Mouse (Mus musculus): ENCODE measurements at regions not wholly inside any gene's neighbourhood (a gene's known extent, or its start where the extent isn't known, plus 50 kb on each side); places are given as distances from the start of the nearest gene placed in this dataset.

DNA sequence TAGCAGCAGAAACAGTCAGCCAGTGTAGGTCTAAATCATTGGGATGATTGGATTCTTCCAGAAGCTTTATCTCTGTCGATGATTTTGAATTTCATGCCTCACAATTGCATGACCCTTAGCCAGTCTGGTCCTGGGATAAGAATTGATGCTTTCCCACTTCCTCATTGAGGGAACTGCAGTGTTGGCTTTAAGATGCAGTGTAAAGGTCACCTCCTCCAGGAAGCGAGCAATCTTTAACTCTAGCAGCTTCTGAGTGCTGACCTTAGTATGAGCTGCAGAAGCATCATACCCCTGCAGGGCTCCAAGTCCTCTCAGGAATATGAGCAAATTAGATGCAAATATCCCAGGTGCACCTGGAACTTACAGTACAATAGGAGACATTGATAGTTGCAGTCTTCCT, 1132.2 kb upstream of the A1bg start:
- DNase-seq (ENCODE audit: low spot score in 2 of 2): no peak

DNA sequence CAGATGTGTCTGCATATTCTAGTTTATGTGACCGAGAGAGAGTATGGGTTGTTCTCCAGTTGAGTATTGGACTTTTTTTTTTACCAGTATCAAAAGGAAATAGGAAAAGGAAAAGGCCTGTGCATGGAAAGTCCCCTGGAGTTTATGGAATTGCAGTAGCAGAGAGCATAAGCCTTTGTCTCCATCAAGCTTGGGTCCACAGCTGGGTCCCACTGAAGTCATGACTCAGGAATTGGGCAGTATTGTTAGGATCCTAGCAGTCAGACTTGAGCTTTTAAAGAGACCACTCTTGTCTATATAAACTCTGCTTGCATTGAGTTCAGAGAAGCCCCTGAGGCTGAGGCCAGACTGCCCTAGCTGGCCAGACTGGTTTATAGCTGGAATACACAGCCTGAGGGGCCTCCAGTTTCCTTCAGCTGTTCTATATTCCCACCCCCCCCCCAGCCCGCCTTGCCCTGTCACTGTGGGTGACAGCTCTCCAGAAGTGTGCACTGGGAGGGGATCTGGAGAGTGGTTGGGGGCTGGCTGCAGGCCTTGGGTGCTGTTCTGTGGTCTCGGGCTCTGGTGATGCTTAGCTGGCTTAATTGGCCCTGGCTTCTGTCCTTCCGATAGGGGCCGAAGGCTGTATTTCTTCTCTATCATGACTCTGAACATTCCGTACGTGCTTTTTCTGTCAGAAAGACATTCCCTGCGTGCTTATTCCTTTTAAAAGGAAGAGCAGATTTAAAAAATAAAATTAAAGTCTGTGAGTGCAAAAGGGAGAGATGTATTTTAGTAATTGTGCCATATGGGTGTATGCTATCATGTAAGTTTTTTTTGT, 1130.8 kb upstream of the A1bg start:
- no peak for DNase-seq (ENCODE audit: low spot score in 2 of 2)

DNA sequence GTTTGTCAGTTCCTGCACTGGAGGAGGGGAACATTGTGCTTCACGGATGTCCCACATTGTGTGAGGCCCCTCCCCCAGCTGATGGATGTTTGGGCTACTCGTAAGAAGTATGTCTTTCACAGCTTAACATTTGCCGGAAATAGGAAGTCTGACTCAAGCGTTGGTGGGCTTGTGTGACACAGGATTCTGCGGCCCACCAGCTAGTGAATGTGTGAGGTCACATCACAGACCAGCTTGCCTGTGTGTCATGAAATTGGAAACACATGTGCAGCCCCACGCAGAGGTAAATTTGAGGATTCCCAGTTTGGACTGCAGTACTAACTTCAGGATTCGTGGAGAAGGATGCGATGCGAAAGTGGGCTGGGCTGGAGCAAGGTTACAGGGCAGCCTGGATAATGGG, 1126.6 kb upstream of the A1bg start:
- no peak for DNase-seq (ENCODE audit: low spot score in 2 of 2)

DNA sequence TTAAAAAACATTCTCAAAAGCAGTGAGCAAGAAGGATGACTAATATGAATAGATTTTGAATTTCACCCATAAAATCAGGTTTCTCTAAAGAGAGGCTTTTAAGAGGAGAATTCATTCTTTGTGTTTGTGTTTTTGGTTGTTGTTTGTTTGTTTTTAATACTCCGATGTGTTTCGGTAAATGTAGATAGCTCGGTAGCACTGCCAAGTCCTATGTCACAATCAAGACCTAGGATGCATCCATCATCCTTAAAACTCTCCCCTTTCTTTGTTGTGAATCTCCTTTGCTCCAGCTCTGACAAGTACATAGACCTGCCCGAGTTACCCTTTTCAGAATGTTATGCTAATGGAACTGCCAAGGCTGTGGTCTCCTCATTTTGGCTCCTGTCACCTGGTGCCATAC, 1126.2 kb upstream of the A1bg start:
- DNase-seq (ENCODE audit: low spot score in 2 of 2): no peak

DNA sequence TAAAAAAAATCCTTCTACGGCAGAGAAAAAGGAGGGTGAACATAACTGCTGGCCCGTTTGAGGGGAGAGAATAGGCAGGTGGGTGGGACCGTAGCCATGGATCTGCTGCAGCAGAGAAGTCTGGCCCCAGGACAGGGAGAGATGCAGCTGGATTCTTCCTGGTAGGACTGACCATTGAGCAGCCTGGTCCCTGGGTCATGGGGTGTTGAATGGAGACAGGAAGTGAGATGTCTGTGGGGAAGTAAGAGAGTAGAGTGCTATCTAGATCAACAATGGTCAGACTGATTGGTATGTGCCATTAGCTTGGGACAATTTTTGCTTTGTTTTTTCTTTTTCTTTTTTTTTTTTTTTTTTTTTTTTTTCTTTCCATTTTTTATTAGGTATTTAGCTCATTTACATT, 1123.5 kb upstream of the A1bg start:
- DNase-seq (ENCODE audit: low spot score in 2 of 2): no peak

DNA sequence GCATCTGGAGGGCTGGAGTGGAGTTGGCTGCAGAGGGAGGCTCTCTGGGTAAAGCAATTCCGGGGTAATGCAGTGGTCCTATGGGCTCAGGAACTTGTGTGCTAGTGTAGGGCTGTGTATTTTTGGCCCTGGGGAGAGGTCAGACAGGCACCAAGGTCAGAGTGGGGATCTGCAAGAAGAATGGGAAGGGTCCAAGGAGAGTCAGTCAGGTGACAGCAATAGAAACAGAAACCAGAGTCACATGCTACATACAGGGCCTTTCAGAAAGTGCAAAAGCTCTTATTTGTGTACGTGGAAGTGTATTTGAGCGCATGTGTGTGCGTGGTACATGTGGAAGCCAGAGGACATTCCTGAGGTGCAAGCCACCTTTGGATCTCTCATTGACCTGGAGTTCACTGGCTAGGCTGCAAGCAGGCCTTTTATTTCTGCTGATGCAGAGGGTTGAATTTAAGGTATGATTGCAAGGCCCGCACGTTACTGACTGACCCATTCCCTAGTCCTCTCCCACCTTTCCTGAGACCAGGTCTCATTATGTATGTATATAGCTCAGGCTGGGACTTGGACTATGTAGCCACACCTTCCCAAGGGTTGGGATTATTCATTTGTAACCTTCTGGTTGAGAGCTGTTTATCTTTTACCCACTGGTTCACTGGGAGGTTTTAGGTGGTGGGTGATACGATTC, 1122.0 kb upstream of the A1bg start:
- DNase-seq (ENCODE audit: low spot score in 2 of 2): no peak

DNA sequence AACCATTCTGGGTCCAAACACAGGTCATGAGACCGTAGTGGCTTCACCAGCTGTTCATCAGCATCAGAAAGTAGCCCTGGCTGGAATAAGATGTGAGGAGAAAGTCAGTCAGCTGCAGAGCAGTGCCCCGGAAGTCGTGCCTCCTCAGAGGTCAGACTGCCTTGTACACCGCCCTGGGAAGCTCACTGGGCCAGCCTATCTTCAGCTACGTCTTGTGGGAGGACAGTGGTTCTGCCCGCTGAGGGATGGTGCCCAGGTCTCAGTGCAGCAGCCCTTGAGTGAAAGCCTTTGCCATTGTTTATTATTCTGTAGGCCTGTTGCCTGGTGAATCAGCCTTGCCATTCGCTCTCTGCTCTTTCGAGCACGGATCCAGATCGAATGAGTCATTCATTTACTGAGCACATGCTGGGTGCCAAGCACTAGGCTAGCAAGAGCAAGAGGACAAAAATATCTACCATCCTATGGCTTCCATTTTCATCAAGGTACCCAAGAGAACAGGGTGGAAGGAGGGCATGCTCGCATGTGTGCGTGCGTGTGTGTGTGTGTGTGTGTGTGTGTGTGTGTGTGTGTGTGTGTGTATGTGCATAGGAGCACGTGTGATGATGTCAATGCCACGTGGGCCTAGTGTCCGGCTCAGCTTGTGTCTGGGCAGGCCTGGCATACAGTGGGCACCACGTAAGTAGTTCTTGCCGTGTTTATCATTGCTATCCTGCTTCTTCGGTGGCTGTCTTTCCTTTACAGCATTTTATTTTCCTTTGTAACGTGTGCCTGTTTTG, 1121.0 kb upstream of the A1bg start:
- no peak for DNase-seq (ENCODE audit: low spot score in 2 of 2)

DNA sequence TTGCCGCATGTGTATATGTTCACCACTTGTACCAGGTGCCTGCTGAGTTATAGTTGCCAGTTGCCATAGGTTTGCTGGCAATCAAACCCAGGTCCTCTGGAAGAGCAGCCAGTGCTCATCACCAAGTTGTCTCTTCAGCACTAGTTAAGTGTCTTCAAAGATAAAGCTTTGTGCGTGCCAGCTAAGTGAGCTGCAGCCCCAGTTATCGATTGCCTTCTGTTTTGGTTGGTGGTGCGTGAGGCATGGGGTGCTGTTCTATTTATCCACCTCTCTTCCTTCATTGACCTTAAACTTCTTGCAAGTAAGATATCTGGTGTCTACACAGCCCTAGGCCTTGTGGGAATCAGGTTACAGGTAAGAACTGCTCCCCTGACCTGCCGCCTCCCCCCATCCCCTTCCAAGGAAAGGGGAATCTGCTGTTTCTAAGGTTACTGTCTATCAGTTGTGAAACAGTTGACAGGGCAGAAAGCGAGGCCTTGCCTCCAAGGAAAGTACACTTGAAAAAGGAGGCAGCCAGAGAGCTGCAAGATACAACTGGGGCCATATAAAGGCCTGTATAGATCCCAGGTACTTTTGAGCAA, 1120.2 kb upstream of the A1bg start:
- DNase-seq (ENCODE audit: low spot score in 2 of 2): no peak
